Mouse (Mus musculus): ENCODE data around the gene Cpeb4. TPM values are rescaled to one million over a fixed set of nuclear protein-coding genes. Genes with fewer than 3 reads are reported as not detected.

The Cpeb4 gene
- polyA plus RNA-seq, 1 experiment from 2014 or later: 6.7 TPM

GRCm38 (mm10) chr11:31900736-31901135 is 28.7 kb downstream of the Cpeb4 start:
- Histone ChIP-seq H3K27ac (peak overlapping the region; percentile 56), H3K27me3 (ENCODE audit: insufficient read depth, low read length) (no peaks in the 10 kb centered on the region), H3K9ac (ENCODE audit: low read depth, low read length) (no peak overlapping the region), H3K9me3 (replicated peaks; ENCODE audit: low read length) (no peaks in the 10 kb centered on the region), H3K4me1 (replicated peaks; ENCODE audit: insufficient read depth, low read length) (peaks cover 5% of the 10 kb centered on the region; the same call in 1 of the 2 replicates), H3K4me3 (replicated peaks; ENCODE audit: low read depth, low read length) (no peak overlapping the region), H3K4me2 (ENCODE audit: low read length) (no peak overlapping the region), H3K36me3 (ENCODE audit: insufficient read depth, low read length) (no peaks in the 10 kb centered on the region)
- 23% methylated on average over 1 of the region's 1 CpGs for WGBS
- peak; percentile 84 for DNase-seq (ENCODE audit: low spot score)
- TF ChIP-seq CTCF (IDR thresholded peaks at IDR 0.05; ENCODE audit: low read depth): no peak
- no peak for ATAC-seq (replicated peaks; ENCODE audit: low FRiP score, low read depth)

GRCm38 (mm10) chr11:31902251-31903001 is 30.4 kb downstream of the Cpeb4 start:
- Histone ChIP-seq H3K4me2 (ENCODE audit: low read length) (no peak overlapping the region), H3K9ac (ENCODE audit: low read depth, low read length) (no peak overlapping the region), H3K27ac (no peak overlapping the region), H3K36me3 (ENCODE audit: insufficient read depth, low read length) (no peaks in the 10 kb centered on the region), H3K27me3 (ENCODE audit: insufficient read depth, low read length) (no peaks in the 10 kb centered on the region), H3K9me3 (replicated peaks; ENCODE audit: low read length) (no peaks in the 10 kb centered on the region), H3K4me1 (replicated peaks; ENCODE audit: insufficient read depth, low read length) (peaks cover 5% of the 10 kb centered on the region; the same call in 1 of the 2 replicates), H3K4me3 (replicated peaks; ENCODE audit: low read depth, low read length) (no peak overlapping the region)
- DNase-seq (ENCODE audit: low spot score) (no peak), ATAC-seq (replicated peaks; ENCODE audit: low FRiP score, low read depth) (no peak)
- 57% methylated on average over 1 of the region's 1 CpGs for WGBS
- TF ChIP-seq CTCF (IDR thresholded peaks at IDR 0.05; ENCODE audit: low read depth): no peak

GRCm38 (mm10) chr11:31906499-31906898 is 34.5 kb downstream of the Cpeb4 start:
- Histone ChIP-seq H3K27ac (no peak overlapping the region), H3K9me3 (replicated peaks; ENCODE audit: low read length) (no peaks in the 10 kb centered on the region), H3K4me3 (replicated peaks; ENCODE audit: low read depth, low read length) (no peak overlapping the region), H3K9ac (ENCODE audit: low read depth, low read length) (no peak overlapping the region), H3K36me3 (ENCODE audit: insufficient read depth, low read length) (no peaks in the 10 kb centered on the region), H3K27me3 (ENCODE audit: insufficient read depth, low read length) (no peaks in the 10 kb centered on the region), H3K4me2 (ENCODE audit: low read length) (no peak overlapping the region), H3K4me1 (replicated peaks; ENCODE audit: insufficient read depth, low read length) (0 out of 2 replicates have a peak, but pooled peaks cover 3% of the 10 kb centered on the region)
- no peak for TF ChIP-seq CTCF (IDR thresholded peaks at IDR 0.05; ENCODE audit: low read depth)
- DNase-seq (ENCODE audit: low spot score) (no peak), ATAC-seq (replicated peaks; ENCODE audit: low FRiP score, low read depth) (no peak)

- Histone ChIP-seq H3K9me3 (replicated peaks; ENCODE audit: low read length) (no peaks in the 10 kb centered on the region), H3K27ac (no peak overlapping the region), H3K4me1 (replicated peaks; ENCODE audit: insufficient read depth, low read length) (no peaks in the 10 kb centered on the region), H3K4me3 (replicated peaks; ENCODE audit: low read depth, low read length) (no peak overlapping the region), H3K4me2 (ENCODE audit: low read length) (no peak overlapping the region), H3K27me3 (ENCODE audit: insufficient read depth, low read length) (no peaks in the 10 kb centered on the region), H3K9ac (ENCODE audit: low read depth, low read length) (no peak overlapping the region), H3K36me3 (ENCODE audit: insufficient read depth, low read length) (no peaks in the 10 kb centered on the region)
- ATAC-seq (replicated peaks; ENCODE audit: low FRiP score, low read depth) (no peak), DNase-seq (ENCODE audit: low spot score) (no peak)
- TF ChIP-seq CTCF (IDR thresholded peaks at IDR 0.05; ENCODE audit: low read depth): no peak
- 70% methylated on average over 1 of the region's 1 CpGs for WGBS
Observed at GRCm38 (mm10) chr11:31907650-31908049, 35.6 kb downstream of the Cpeb4 start.

- no peak for DNase-seq (ENCODE audit: low spot score)
- Histone ChIP-seq H3K27ac (no peak overlapping the region), H3K4me1 (replicated peaks; ENCODE audit: insufficient read depth, low read length) (no peaks in the 10 kb centered on the region), H3K36me3 (ENCODE audit: insufficient read depth, low read length) (no peaks in the 10 kb centered on the region), H3K4me3 (replicated peaks; ENCODE audit: low read depth, low read length) (no peak overlapping the region), H3K4me2 (ENCODE audit: low read length) (no peak overlapping the region), H3K27me3 (ENCODE audit: insufficient read depth, low read length) (no peaks in the 10 kb centered on the region), H3K9ac (ENCODE audit: low read depth, low read length) (no peak overlapping the region), H3K9me3 (replicated peaks; ENCODE audit: low read length) (no peaks in the 10 kb centered on the region)
- no peak for TF ChIP-seq CTCF (IDR thresholded peaks at IDR 0.05; ENCODE audit: low read depth)
- ATAC-seq (replicated peaks; ENCODE audit: low FRiP score, low read depth): no peak
Observed at GRCm38 (mm10) chr11:31912958-31913357, 40.9 kb downstream of the Cpeb4 start.

GRCm38 (mm10) chr11:31917769-31918168 is 45.8 kb downstream of the Cpeb4 start:
- Histone ChIP-seq H3K27me3 (ENCODE audit: insufficient read depth, low read length) (no peaks in the 10 kb centered on the region), H3K27ac (no peak overlapping the region), H3K36me3 (ENCODE audit: insufficient read depth, low read length) (peaks cover 4% of the 10 kb centered on the region; the same call in 1 of the 2 replicates), H3K9ac (ENCODE audit: low read depth, low read length) (no peak overlapping the region), H3K4me1 (replicated peaks; ENCODE audit: insufficient read depth, low read length) (no peaks in the 10 kb centered on the region), H3K4me2 (ENCODE audit: low read length) (no peak overlapping the region), H3K4me3 (replicated peaks; ENCODE audit: low read depth, low read length) (no peak overlapping the region), H3K9me3 (replicated peaks; ENCODE audit: low read length) (no peaks in the 10 kb centered on the region)
- ATAC-seq (replicated peaks; ENCODE audit: low FRiP score, low read depth) (no peak), DNase-seq (ENCODE audit: low spot score) (no peak)
- TF ChIP-seq CTCF (IDR thresholded peaks at IDR 0.05; ENCODE audit: low read depth): no peak
- 100% methylated on average over 1 of the region's 1 CpGs for WGBS

All from kidney, postnatal 0 days (tissue).